Mouse (Mus musculus): ENCODE results near the gene Hoxd4.

Hoxd4 gene

DNA sequence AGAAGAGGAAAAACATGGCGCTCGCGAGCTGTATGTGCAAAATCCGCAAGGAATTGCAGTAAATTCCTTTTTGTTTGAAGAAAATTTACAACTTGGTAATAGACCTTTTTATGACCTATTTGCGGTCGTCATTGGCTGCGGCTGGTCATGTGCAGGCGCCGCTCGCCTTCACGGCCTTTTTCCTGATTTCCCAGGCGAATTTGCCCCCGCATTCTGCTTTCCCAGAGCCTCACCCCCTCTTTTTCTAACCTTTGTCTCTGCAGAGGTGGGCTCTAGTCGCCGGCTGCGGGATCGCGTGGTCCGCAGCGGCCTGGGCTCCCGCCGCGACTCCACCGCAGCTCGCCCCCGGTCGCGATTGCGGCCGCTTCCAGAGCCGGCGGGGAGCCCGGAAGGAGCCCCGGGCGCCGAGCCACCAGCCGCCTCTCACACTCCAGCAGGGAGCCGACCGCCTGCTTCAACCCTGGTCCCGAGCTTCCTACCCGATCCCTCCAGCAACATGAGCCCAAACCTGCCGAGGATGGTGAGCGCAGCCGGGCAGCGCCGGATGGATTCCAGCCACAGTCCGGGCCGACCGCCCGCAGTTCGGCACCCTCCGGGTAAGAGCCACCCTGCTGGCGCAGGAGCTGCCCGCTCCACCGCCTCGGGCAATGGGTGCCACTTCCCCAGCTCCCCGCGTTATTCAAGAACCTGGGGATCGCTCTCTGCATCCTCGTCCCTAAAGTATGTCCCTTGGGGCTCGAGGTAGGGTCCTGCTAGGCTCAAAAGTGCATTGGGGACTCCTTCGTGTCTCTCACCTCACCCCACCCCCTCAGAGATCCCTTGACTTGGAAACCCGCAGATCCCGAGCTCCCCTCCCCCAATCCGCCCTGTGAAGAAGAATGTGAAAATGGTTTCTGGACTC, at the start of gene Hoxd4, which contains the start of gene Hoxd3:
Hoxd4 (plus strand) TSS at position 209 of the 901 bp plus-strand sequence.
Hoxd3 (plus strand) TSS at position 207 of the 901 bp plus-strand sequence.
- DNase-seq (ENCODE audit: low read depth, low spot score) = no peak

DNA sequence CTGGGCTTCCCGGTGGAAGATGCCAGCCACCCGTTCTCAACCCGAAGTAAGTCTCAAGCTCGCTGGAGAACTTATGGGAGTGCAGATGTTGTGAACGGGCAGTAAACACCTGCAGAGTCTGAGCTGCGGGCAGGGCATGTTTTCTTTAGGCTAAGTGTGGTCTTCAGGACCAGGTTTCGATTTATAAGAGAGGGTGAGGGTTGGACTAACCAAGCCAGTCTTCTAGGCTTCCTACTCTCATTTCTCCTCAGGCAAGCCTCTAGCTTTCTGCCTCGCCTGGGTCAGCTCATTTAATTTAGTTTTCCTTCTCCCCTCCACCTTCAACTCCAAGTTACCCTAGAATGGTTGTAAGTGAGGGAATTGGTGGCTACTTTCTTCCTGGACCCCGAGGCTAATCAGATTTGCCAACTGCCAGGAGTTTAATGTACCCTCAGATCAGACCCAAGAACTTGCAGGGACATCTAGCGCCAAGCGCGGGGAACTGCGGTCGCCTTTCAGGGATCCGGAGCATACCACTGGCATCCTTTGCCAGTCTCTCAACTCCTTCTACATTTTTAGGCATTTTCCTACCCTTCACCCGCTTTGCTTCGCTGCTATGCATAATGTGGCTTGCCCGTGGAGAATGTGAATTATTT, 48.3 kb upstream of the Hoxd4 start:
- no peak for DNase-seq (ENCODE audit: low read depth, low spot score)

DNA sequence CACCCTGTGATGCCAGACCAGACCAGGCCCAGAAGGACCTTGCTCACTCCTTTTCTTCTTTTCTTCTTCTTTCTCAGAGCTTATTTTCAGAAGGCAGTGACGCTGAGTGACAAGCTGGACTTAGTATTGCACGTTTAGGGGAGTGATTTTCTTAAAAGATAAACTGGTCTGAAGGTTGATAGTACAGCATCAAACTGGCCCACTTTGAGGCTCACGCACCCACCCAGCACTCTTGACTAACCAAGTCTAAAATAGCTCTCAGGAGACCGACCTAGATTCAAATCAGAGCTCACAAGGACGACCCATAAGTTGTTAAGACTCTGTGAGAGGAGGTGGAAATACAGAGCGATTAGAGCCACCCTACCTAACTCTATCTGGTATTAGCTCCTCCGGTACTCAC, 45.3 kb upstream of the Hoxd4 start:
- DNase-seq (ENCODE audit: low read depth, low spot score) = no peak

DNA sequence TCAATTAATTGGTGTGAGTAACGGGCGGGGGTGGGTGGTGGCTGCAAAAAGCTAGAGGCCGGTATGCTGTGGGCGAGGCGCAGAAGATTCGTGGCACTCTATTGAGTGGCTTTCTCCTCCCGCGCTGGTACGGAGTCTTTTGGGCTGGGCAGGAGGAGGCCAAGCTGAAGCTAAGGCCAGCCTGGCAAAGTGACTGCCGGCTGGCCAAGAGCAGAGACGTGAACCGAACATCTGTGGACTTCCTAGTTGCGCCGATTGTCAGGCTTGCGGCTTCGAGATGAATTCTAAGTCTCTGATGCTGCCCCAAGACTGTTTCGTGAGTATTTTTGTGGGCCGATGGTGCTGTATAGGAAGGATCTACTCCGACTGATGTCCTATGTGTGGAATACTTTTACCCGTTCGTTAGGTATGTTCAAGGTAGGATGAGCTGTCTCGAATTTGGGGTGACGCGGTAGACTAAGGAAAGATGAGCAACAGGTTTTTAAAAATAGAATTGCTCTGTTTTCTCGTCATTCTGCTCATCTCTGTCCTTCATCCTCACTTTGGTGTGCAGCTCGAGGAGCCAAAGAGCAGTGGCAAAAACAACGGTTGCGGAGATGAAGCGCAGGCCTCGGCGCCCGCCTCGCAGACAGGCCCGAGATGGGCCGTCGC, 44.4 kb upstream of the Hoxd4 start:
- DNase-seq (ENCODE audit: low read depth, low spot score) = no peak

DNA sequence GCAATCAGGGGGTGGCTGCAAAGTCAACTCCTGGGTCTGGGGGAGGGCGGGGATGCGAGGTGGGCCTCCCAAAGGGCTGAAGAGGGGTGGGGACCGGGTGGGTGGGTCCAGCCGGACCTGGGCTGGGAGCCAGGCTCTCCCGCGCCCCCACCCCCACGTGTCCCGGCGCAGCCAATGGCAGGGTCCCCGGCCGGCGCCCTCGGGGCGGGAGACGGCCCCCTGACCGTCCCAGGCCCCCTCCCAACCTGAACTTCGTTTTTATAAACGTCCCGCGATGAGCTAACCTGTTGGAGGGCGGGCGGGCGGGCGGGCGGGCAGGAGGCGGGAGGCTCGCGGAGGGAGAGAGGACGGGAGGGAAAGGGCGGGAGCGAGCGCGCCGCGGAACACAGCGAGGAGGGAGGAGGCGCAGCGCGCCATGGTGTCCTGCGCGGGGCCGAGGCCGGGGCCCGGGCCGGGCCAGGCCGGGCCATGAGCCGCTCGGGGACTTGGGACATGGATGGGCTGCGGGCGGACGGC, 43.8 kb upstream of the Hoxd4 start, which contains the start of gene Hoxd13:
Hoxd13 (plus strand) TSS at position 469 of the 516 bp plus-strand sequence.
- DNase-seq (ENCODE audit: low read depth, low spot score) = no peak

DNA sequence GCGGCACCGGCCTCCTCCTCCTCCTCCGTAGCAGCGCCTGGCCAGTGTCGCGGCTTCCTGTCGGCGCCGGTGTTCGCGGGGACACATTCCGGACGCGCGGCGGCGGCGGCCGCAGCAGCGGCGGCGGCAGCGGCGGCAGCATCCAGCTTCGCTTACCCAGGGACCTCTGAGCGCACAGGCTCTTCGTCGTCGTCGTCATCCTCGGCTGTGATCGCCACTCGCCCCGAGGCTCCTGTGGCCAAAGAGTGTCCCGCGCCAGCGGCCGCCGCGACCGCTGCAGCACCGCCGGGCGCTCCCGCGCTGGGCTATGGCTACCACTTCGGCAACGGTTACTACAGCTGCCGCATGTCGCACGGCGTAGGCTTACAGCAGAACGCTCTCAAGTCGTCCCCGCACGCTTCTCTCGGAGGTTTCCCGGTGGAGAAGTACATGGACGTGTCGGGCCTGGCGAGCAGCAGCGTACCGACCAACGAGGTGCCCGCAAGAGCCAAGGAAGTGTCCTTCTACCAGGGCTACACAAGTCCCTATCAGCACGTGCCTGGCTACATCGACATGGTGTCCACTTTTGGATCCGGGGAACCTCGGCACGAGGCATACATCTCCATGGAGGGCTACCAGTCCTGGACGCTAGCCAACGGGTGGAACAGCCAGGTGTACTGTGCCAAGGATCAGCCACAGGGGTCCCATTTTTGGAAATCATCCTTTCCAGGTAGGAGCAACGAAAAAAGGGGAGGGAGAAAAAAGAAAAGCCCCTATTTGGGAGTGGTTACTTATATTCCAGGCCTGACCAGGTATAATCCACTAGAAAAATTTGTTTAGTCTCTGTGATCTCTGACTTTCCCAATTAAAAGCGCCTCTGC, 43.1 kb upstream of the Hoxd4 start:
- DNase-seq (ENCODE audit: low read depth, low spot score) = no peak

DNA sequence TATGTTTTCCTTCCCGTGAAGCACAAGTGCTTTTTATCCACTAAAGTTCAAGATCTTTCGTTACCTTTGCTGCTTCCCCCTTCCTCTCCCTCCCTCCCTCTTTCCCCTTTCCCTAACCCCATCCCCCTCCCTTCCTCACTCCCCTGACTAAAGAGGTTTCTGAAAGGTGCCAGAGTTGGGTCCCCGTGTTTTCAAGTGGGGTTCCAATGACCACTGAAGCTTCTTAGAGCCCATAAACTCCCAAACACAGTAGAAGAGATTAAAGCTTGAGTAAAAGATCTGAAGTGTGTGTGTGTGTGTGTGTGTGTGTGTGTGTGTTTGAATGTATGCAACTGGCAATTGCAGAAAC, 42.5 kb upstream of the Hoxd4 start:
- DNase-seq (ENCODE audit: low read depth, low spot score) = no peak

DNA sequence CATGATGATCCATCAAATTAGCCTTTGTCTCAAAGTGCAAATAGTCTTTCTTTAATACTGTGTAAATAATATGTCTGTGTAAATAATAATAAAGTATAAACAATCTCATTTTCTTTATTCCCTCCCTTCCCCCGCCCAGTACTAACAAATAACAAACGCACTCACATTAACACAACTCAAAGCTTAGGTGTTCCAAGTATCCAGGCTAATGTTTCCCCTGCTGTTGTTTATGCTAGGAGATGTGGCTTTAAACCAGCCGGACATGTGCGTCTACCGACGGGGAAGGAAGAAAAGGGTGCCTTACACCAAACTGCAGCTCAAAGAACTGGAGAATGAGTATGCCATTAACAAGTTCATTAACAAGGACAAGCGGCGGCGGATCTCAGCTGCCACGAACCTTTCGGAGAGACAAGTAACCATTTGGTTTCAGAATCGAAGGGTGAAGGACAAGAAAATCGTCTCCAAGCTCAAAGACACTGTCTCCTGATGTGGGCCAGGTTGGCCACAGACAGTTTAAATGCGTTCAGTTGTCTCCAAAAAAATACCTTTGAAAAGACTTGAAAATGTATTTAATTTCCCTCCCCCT, 42.0 kb upstream of the Hoxd4 start:
- DNase-seq (ENCODE audit: low read depth, low spot score) = no peak

DNA sequence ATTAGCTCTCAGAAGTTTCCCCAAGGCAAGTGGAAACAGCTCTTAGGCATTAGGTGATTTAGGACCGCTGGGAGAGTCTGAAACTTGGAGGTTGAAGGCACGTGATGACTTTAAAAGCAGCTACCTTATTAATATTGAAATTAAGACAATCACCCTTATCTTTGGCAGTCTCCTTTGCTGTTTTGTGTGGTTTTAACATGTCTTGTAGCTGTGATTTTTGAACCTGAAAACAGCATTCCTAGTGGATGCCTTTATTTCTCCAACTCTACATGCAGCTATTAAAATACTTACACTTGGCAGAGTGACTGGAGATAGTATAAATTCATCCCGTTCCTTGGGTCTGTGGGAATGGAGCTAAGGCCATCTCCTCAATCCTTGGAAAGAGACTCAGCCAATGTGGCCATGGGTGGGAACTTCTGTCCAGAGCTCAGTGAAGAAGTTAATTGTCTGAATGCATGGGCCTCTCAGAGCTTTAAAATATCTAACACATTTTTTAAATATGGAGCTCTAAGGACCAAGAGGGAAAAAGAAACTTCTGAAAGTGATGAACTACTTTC, 41.0 kb upstream of the Hoxd4 start:
- no peak for DNase-seq (ENCODE audit: low read depth, low spot score)

DNA sequence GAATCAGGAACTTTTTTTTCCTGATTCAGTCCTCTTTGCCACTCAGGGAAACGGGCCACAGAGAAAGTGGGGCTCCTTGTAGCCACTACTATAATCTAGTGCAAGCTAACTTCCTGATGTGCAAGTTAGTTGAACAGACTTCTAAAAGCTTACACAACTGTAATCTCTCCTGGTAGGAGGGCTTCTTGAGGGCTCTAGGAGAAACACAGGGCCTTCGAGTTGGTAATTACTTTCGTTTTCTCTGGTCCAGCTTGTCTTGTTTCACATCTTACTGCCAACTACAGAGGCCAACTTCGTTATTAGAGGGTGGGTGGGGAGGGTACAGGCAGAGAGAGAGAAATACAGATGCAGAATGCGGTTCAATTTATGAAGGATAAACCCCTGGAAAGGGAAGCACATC, 39.9 kb upstream of the Hoxd4 start:
- DNase-seq (ENCODE audit: low read depth, low spot score) = no peak

DNA sequence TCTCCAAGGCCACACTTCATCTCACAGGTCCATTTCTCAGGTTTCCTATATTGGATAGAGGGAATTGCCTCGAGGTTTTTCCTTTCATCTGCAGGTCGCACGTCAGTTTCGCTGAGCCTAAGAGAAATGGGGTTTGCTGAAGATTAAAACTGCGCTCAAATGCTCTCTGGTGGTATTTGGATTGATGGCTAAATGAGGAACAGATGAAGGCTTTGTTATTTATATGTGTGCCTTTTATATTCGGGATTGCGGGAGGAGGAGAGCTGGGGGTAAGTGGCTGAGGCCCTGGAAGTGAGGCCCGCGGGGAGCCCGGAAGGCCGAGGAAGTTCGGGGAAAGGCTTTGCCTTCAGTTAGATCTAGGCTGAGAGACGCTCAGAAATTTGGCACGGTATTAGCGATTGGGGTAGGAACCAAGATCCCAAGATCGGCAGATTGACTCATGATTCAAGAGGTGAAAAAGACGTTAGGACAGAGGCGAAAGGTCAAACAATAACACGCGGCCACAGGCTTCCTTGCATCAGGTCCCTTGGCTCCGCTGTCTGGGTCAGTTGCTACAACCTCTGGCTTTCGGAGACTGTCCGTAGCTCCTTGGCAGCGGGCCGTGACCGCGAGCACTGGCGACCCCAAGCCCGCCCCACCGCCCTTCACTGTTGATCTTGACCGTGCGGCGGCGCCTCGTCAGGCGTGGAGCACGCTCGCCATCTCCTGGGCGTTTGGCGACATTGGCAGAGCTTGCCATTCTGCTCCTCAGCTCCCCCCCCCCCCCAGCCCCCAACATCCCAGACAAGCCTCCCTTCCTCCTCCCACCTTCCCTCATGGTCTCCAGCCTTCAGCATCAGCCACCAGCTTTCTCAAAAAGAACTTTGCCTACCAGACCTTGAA, 39.0 kb upstream of the Hoxd4 start:
- peak; percentile 30 for DNase-seq (ENCODE audit: low read depth, low spot score)

DNA sequence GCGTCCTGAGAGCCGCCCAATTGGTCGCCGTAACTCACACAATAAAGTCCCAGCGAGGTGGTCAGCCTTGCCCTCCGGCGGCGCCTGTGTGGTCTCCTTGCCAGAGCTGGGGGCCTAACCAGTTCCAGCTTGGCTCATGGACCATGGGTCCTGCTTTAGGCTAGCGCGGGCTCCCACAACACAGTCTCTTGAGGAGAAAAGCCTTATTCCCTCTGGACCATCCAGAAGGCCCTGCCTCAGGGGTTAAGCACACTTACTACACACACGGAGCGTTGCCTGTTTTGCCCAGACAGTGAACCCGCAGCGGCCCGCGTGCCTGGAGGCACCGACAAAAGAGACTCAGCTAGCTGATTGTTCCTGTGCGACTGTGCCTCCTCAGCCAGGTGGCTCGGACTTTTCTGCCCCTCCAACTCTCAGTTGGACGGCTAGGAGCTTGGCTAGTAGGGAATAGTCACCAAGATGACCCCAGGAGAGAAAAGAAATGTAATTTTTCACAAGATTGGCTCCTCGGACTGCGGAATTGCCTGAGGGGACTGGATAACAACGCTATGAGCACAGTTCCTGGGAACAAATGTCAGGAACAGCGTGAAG, 37.8 kb upstream of the Hoxd4 start:
- no peak for DNase-seq (ENCODE audit: low read depth, low spot score)

DNA sequence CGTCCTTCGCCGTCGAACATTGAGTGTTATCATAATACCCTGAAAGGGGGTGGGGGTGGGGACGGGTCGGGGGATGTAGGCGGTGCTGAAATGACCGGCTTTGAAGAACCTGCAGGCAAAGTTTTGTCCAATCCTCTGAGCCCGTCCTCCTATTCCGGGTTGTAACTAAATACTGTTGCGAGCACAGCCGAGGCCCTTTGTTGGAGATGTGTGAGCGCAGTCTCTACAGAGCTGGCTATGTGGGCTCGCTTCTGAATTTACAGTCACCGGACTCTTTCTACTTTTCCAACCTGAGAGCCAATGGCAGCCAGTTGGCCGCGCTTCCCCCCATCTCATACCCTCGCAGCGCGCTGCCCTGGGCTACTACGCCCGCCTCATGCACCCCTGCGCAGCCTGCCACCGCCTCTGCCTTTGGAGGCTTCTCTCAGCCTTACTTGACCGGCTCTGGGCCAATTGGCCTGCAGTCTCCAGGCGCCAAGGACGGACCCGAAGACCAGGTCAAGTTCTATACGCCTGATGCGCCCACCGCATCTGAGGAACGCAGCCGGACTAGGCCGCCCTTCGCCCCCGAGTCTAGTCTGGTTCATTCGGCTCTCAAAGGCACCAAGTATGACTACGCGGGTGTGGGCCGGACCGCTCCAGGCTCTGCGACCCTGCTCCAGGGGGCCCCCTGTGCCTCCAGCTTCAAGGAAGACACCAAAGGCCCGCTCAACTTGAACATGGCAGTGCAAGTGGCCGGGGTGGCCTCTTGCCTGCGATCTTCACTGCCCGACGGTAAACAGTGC, 36.7 kb upstream of the Hoxd4 start, which contains the start of gene Hoxd12:
Hoxd12 (plus strand) TSS at position 133 of the 785 bp plus-strand sequence.
- no peak for DNase-seq (ENCODE audit: low read depth, low spot score)

DNA sequence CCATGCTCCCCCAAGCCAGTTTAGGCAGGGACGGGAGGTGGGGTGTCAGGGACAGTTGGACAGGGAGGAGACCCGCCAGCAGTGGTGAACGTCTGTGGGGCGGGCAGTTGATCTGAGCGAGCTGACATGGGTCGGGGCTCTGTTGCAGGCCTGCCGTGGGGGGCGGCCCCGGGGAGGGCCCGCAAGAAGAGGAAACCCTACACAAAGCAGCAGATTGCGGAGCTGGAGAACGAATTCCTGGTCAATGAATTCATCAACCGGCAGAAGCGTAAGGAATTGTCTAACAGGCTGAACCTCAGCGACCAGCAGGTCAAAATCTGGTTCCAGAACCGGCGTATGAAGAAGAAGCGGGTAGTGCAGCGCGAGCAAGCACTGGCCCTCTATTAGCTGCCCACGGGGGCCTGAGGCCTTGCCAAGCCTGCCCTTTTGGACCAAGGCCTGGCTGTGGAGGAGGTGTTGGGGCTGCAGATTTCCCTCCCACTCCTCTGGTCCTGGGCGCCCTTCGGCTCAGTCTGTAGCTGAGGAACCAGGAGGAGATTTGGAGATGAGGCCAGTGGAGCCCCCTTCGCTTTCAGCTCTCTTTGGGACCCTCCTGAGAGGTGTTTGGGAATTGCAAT, 36.0 kb upstream of the Hoxd4 start:
- no peak for DNase-seq (ENCODE audit: low read depth, low spot score)

DNA sequence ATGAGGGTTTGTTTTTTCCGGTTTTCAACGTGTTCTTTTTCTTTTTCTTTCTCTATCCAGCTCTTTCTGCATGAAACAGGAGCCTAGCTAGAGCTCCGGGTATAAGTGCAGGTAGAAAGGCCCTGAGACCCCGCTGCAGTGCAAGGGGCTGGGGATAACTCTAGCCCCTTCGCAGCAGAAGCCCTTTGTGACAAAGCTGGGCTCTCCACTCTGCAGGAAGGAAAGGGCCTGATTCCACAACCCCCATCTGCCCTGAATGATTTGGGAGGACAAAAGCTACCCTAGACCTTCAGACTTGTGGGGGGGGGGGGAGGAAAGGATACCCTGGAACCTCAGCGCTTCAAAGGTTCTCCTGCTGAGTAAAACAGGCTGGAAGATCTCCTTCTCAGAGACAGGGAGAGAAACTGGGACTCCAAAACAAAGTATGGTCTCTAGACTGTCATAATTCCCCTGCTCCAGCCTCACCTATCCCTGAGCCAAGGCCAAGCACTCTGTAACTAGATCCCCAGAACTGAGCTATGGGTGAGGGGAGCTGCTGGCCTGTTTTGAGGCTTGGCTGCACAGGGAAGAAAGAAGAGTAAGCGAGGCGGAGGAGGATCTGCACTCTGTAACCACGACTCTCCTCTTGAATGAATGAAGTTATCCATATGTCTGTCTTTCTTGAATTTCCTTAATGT, 35.2 kb upstream of the Hoxd4 start:
- DNase-seq (ENCODE audit: low read depth, low spot score) = no peak

DNA sequence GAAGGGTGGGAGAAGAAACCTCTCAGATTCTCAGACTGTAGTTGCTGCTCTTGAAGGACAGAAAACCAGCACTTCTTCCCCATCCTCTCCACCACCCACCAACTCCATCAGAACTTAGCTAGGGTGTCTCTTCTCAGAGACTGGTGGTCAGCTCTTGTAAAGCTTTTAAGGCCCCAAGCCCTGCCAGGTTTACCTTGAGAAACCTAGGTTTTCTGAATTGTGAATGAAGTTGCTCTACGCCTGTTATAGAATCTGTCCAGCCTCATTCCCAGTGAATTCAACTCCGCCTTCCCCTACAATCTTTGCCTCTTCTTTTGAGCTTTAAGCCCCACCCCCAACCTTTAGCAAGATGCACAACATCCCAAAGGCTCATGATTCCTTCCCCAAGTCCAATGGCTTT, 34.6 kb upstream of the Hoxd4 start:
- DNase-seq (ENCODE audit: low read depth, low spot score) = no peak

DNA sequence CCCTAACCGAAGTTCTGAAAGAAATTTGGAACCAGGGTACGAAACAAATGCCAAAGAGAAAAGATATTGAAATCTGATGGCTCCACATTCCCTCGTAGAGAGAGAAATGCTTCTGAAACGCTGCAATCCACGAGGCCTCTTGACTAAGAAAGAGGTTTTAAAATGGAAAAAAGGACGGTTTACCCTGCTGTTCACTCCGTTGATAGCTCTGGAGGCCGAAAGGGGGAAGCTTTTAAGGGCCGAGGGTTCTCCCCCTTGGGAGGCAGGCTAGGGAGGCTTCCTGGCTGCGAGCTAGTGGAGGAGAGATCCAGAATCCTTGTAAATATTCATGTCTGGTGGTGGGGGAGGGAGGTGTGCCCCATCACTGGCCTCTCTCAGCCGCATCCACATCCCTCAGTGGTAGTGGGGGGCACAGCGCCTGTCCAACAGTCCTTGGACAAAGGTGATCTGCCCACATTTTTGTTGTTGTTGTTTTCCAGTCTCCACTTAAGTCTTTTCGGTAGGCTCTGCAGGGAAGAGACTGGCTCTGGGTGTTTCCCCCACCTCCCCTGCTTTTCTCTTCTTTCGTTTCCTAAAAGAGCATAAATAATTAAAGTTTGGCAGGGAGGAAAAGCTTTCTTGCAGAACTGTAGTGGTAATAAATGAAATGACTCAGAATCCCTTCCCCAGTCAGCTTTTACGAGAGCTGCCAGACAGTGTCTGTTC, 32.7 kb upstream of the Hoxd4 start, which contains the start of gene Hoxd11:
Hoxd11 (plus strand) TSS at position 667 of the 705 bp plus-strand sequence.
- no peak for DNase-seq (ENCODE audit: low read depth, low spot score)
